Mouse (Mus musculus) liver, adult 2 months (tissue): ENCODE data around the gene Tob1. TPM values are rescaled to one million over a fixed set of nuclear protein-coding genes. Genes with fewer than 3 reads are reported as not detected.
A peak's percentile ranks its signal among the peaks of the same experiment; 100 is the strongest.

Experiments
- DNase-seq: peaks from one replicate; pipeline ENCODE4 v3.0.0-alpha.2; 2011; ENCODE audit warnings: low read depth, low spot score; ENCODE audit errors: extremely low read depth
- H3K27ac ChIP-seq: fragments of 200-500 bp; replicated peaks from 2 replicates; pipeline ENCODE4 v1.5.1; 2012; ENCODE audit warnings: low read depth, mild to moderate bottlenecking, control low read depth, inconsistent platforms, low read length; ENCODE audit not compliant: insufficient read depth
- H3K27me3 ChIP-seq: fragments of 200-500 bp; 2 replicates; pipeline ENCODE4 v1.6.1; 2012; ENCODE audit warnings: mild to moderate bottlenecking, moderate library complexity, low read length, inconsistent platforms; ENCODE audit not compliant: control insufficient read depth, insufficient read depth
- H3K36me3 ChIP-seq: fragments of 200-500 bp; 2 replicates; pipeline ENCODE4 v1.6.1; 2012; ENCODE audit warnings: low read length, inconsistent platforms; ENCODE audit not compliant: control insufficient read depth, insufficient read depth
- H3K4me1 ChIP-seq: fragments of 200-500 bp; 2 replicates; pipeline ENCODE4 v1.6.1; 2011; ENCODE audit warnings: low read length; ENCODE audit not compliant: control insufficient read depth, insufficient read depth
- H3K4me3 ChIP-seq: fragments of 200-500 bp; 2 replicates; pipeline ENCODE4 v1.5.1; 2011; ENCODE audit warnings: low read depth, mild to moderate bottlenecking, control low read depth, low read length, moderate library complexity; ENCODE audit not compliant: insufficient read depth
- H3K79me2 ChIP-seq: fragments of 200-500 bp; 2 replicates; pipeline ENCODE4 v1.6.1; 2012; ENCODE audit warnings: inconsistent platforms, mild to moderate bottlenecking, low read length, moderate library complexity; ENCODE audit not compliant: control insufficient read depth, insufficient read depth
- H3K9ac ChIP-seq: fragments of 200-500 bp; 2 replicates; pipeline ENCODE4 v1.6.1; 2012; ENCODE audit warnings: low read depth, mild to moderate bottlenecking, control low read depth, inconsistent platforms, low read length
- CTCF ChIP-seq: fragments of 200-500 bp; IDR thresholded peaks from 2 replicates; pipeline ENCODE4 v1.5.1; 2011; ENCODE audit warnings: low read depth, low read length, control low read depth
- POLR2A ChIP-seq: fragments of 200-500 bp; IDR thresholded peaks from 2 replicates; pipeline ENCODE4 v1.6.1; 2011; ENCODE audit warnings: low read length, control low read depth; ENCODE audit not compliant: insufficient read depth; ENCODE audit errors: extremely low read depth
- WGBS: fragments of 180-500 bp; shearing (Covaris S2); methylation state at CpG from one replicate; pipeline ENCODE4 v1.1.7; 2018; 5-methylcytosine and 5-hydroxymethylcytosine counted together
- polyA plus RNA-seq: library from polyadenylated mRNA; depleted of rRNA; stranded (reverse); fragments of >200 nt; gene quantifications from 2 replicates; pipeline ENCODE4 v1.2.3, GENCODE M21; 2012
- total RNA-seq: library from RNA; depleted of rRNA; stranded (reverse); fragments of >200 nt; gene quantifications from 2 replicates; pipeline ENCODE4 v1.2.3, GENCODE M21; 2014

Gene Tob1
- total and polyA plus RNA-seq, 2 experiments = 39.9 to 47.1 TPM

GRCm38 (mm10) chr11:94183671-94184070 is 27.6 kb upstream of the Tob1 start:
- no peak for TF ChIP-seq POLR2A
- TF ChIP-seq CTCF = no peak
- no peaks in the 10 kb centered on the region for H3K36me3 ChIP-seq
- no peak overlapping the region for H3K4me3 ChIP-seq
- H3K79me2 ChIP-seq = no peaks in the 10 kb centered on the region
- no peak overlapping the region for H3K27ac ChIP-seq
- peaks cover 3% of the 10 kb centered on the region; the same call in 1 of the 2 replicates for H3K4me1 ChIP-seq
- 64% methylated on average over 2 of the region's 2 CpGs for WGBS
- H3K9ac ChIP-seq = no peak overlapping the region
- no peak for DNase-seq
- no peaks in the 10 kb centered on the region for H3K27me3 ChIP-seq

DNA sequence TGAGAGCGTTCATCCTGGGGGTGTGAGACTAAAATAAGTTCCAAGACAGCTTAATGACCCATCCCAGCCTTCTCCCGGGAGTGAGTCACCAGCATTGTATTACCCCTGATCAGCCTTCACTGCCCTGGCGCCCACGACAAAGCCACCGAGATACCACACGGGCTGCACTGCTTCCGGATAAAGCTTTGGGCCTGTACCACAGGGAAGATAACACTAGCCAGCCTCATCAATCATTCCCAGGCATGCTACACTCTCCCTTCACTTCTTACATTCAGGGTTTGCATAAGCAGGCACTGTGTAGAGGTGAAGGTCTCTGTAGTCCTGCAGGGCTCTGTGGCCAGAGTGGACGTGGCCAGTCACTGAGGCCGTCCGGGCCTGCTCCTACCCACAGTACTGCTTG is 21.7 kb upstream of the Tob1 start:
- DNase-seq = no peak
- TF ChIP-seq POLR2A (no peak), CTCF (no peak)
- WGBS = 74% methylated on average over 10 of the region's 10 CpGs
- Histone ChIP-seq H3K36me3 (no peaks in the 10 kb centered on the region), H3K4me1 (peaks cover 6% of the 10 kb centered on the region), H3K79me2 (no peaks in the 10 kb centered on the region), H3K9ac (no peak overlapping the region), H3K27ac (no peak overlapping the region), H3K27me3 (no peaks in the 10 kb centered on the region), H3K4me3 (no peak overlapping the region)

DNA sequence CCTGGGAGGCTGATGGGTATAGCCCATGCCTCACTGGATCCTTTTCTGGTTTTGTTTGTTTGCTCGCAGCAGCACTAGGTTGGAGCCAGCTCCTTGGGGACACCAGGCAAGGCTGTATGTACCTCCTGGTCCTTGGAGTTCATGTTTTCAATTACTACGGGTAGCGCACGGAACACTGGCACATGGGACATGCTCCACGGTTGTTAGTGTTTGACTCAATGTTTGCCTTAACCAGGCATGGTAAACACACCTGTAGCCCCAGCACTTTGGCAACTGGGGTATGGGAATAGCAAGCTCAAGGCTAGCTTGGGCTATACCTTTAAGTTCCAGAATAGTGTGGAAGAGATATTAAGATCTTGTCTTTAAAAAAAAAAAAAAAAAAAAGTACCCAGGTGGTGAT is 20.6 kb upstream of the Tob1 start:
- no peaks in the 10 kb centered on the region for H3K79me2 ChIP-seq
- 31% methylated on average over 5 of the region's 5 CpGs for WGBS
- TF ChIP-seq CTCF (no peak), POLR2A (no peak)
- peak; percentile 65 for DNase-seq
- H3K4me1 ChIP-seq = peaks cover 6% of the 10 kb centered on the region
- H3K36me3 ChIP-seq = no peaks in the 10 kb centered on the region
- H3K27ac ChIP-seq = no peak overlapping the region
- no peak overlapping the region for H3K9ac ChIP-seq
- H3K27me3 ChIP-seq = no peaks in the 10 kb centered on the region
- no peak overlapping the region for H3K4me3 ChIP-seq

DNA sequence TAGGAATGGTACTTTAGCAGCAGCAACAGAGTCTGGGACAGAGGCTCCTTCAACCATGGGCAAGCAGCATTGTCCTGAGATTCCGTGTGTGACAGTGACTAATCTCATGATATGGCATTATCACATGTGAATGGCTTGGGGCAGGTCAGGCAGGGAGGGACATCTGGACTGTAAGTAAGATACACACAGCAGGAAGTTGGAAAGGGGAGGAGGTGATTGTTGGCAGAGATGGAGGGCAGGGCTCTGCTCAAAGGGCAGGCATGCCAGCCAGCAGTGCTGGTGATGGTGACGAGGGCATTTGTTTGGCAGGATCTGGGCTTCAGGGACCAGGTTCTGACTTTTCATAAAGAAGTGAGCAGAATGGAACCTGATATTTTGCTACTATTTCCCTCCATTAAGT is 18.1 kb upstream of the Tob1 start:
- Histone ChIP-seq H3K27ac (no peak overlapping the region), H3K4me1 (peaks cover 12% of the 10 kb centered on the region), H3K36me3 (no peaks in the 10 kb centered on the region), H3K9ac (no peak overlapping the region), H3K79me2 (no peaks in the 10 kb centered on the region), H3K27me3 (no peaks in the 10 kb centered on the region), H3K4me3 (no peak overlapping the region)
- 15% methylated on average over 2 of the region's 2 CpGs for WGBS
- DNase-seq = peak; percentile 83
- no peak for TF ChIP-seq CTCF

- Histone ChIP-seq H3K4me3 (no peak overlapping the region), H3K4me1 (peaks cover 21% of the 10 kb centered on the region), H3K36me3 (no peaks in the 10 kb centered on the region), H3K27ac (no peak overlapping the region), H3K79me2 (no peaks in the 10 kb centered on the region), H3K9ac (no peak overlapping the region), H3K27me3 (no peaks in the 10 kb centered on the region)
- DNase-seq = peak; percentile 46
- WGBS = 18% methylated on average over 3 of the region's 3 CpGs
- TF ChIP-seq CTCF (no peak), POLR2A (no peak)
Measured at GRCm38 (mm10) chr11:94196311-94196710, 14.9 kb upstream of the Tob1 start.

DNA sequence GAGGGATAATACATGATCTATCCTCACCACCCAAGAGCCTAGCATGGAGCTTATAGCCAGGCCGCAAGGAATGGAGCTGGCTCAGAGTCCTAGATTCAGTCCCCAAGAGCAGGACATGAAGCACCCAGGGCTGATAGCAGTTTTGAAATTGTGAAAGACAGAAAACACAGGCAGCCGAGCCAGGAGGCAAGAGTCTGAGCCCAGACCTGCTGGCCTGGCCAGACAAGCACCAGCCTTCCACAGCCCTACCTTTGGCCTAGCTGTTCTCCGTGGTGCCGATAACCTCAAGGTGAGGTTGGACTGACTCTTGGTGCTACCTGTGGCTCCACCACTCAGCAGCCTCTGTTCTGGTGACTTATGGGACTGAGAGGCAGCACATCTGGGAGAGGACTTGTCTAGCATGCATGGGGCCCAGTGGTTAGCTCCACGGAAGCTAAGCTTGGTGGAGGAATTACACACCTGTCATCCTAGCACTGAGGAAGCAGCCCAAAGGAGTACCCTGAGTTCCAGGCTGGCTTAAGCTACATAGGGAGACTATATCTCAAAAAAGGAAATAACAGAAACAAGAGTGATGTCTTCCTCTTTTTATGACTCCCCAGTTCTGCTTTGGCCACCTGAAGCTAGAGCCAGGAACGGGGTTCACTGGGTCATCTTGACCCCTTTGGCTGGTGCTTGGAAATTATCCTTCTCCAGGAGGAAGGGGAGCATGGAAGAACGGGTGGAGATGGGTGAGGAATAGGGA is 12.7 kb upstream of the Tob1 start:
- H3K4me3 ChIP-seq = no peak overlapping the region
- peaks cover 25% of the 10 kb centered on the region for H3K4me1 ChIP-seq
- peak overlapping the region; percentile 75 for H3K27ac ChIP-seq
- no peak for TF ChIP-seq POLR2A
- no peak for TF ChIP-seq CTCF
- DNase-seq = peak; percentile 93
- 44% methylated on average over 7 of the region's 7 CpGs for WGBS
- no peaks in the 10 kb centered on the region for H3K36me3 ChIP-seq
- no peaks in the 10 kb centered on the region for H3K27me3 ChIP-seq
- H3K9ac ChIP-seq = no peak overlapping the region
- H3K79me2 ChIP-seq = no peaks in the 10 kb centered on the region
